Mouse (Mus musculus) stomach, postnatal 0 days (tissue): ENCODE measurements around the gene Coch.

Experiments
- CTCF ChIP-seq: IDR thresholded peaks from 2 replicates; pipeline ENCODE4 v1.5.1; 2016; ENCODE audit warnings: antibody characterized with exemption, low read depth, mild to moderate bottlenecking, moderate library complexity
- EP300 ChIP-seq: optimal IDR thresholded peaks from 2 replicates; pipeline ENCODE3; 2016; ENCODE audit warnings: antibody characterized with exemption

DNA sequence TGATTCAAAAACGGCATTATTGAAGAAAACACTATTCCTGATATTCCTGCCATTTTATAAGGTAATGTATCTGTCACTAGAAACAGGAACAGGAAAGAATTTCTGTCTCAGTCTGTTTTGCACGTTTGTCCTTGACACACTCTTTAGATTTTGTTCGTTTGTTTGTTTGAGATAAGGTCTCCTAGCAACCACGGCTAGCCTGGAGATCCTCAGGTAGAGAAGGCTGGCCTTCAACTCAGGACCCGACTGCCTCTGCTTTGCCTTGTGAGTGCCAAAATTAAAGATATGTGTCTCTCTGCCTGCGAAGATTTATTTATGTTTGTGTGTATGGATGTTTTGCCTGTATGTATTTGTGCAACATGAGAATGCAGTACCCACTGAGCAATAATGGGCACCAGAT, 48.7 kb downstream of the Coch start:
- no peak for TF ChIP-seq CTCF
- TF ChIP-seq EP300, result no peak
